Mouse (Mus musculus) heart, adult 8-10 months (tissue): Measurements from ENCODE around the gene Lipt1. TPM values are rescaled to one million over a fixed set of nuclear protein-coding genes. Genes with fewer than 3 reads are reported as not detected.
A peak's percentile ranks its signal among the peaks of the same experiment; 100 is the strongest.

Experiments used
- DNase-seq: peaks from one replicate; pipeline ENCODE4 v3.0.0; 2022; ENCODE audit warnings: low spot score
- total RNA-seq, 4 experiments: library from RNA; stranded (reverse); gene quantifications; 2 replicates each; pipeline ENCODE4 v1.2.4; 2022

Lipt1 gene
- 10 to 100 TPM; 12.8 to 16.5 (median 13.7) TPM for total RNA-seq

GRCm38 (mm10) chr1:37871704-37872103, at the start of gene Lipt1:
Gene Lipt1 (plus strand): TSS chr1:37871738.
- no peak for DNase-seq

GRCm38 (mm10) chr1:37831681-37832080, 39.9 kb upstream of the Lipt1 start:
- no peak for DNase-seq

GRCm38 (mm10) chr1:37846878-37847277, 24.7 kb upstream of the Lipt1 start:
- DNase-seq = no peak

GRCm38 (mm10) chr1:37850696-37851095, 20.8 kb upstream of the Lipt1 start:
- no peak for DNase-seq

GRCm38 (mm10) chr1:37864511-37865400, 6.8 kb upstream of the Lipt1 start:
- DNase-seq = peak; percentile 98

GRCm38 (mm10) chr1:37865401-37866215, 5.9 kb upstream of the Lipt1 start:
- DNase-seq = no peak

GRCm38 (mm10) chr1:37866286-37866685, 5.3 kb upstream of the Lipt1 start, which contains the start of gene Tsga10:
Gene Tsga10 (minus strand): TSS chr1:37866429.
- no peak for DNase-seq

GRCm38 (mm10) chr1:37867056-37867455, 4.5 kb upstream of the Lipt1 start:
- DNase-seq = no peak

GRCm38 (mm10) chr1:37867684-37868322, 3.7 kb upstream of the Lipt1 start:
- DNase-seq = no peak

- DNase-seq = no peak
These were observed 2.9 kb upstream of the Lipt1 start for GRCm38 (mm10) chr1:37868640-37869039.

GRCm38 (mm10) chr1:37869362-37869761, 2.2 kb upstream of the Lipt1 start:
- no peak for DNase-seq

GRCm38 (mm10) chr1:37872131-37873067, 861 bp downstream of the Lipt1 start:
- peak; percentile 72 for DNase-seq

GRCm38 (mm10) chr1:37873157-37873556, 1.6 kb downstream of the Lipt1 start:
- DNase-seq = no peak

- DNase-seq = no peak
These were observed 6.4 kb downstream of the Lipt1 start for GRCm38 (mm10) chr1:37877736-37878460.

GRCm38 (mm10) chr1:37883411-37883810, 11.9 kb downstream of the Lipt1 start:
- no peak for DNase-seq

GRCm38 (mm10) chr1:37884451-37884850, 12.9 kb downstream of the Lipt1 start:
- DNase-seq = no peak

GRCm38 (mm10) chr1:37889206-37889605, 17.7 kb downstream of the Lipt1 start:
- DNase-seq = no peak

GRCm38 (mm10) chr1:37890025-37890652, 18.6 kb downstream of the Lipt1 start, which contains the start of the genes Mitd1 and Mrpl30:
Gene Mitd1 (minus strand): TSS chr1:37890411.
Gene Mrpl30 (plus strand): TSS chr1:37890477.
- peak; percentile 90 for DNase-seq

- no peak for DNase-seq
These were observed 19.9 kb downstream of the Lipt1 start for GRCm38 (mm10) chr1:37891400-37891799.
